Mouse (Mus musculus) midbrain, embryonic 11.5 days (tissue): ENCODE data around the gene Foxp1. TPM values are rescaled to one million over a fixed set of nuclear protein-coding genes. Genes with fewer than 3 reads are reported as not detected.
A peak's percentile ranks its signal among the peaks of the same experiment; 100 is the strongest.

Source experiments
- ATAC-seq: fragments of 200-750 bp; cut with Nextera tagmentation; 2 replicates; pipeline ENCODE4 v1.8.0; 2017; ENCODE audit warnings: moderate TSS enrichment, moderate library complexity; ENCODE audit not compliant: low FRiP score
- DNase-seq: peaks from one replicate; pipeline ENCODE4 v3.0.0; 2015; ENCODE audit warnings: low spot score; ENCODE audit errors: missing footprints
- H3K27ac ChIP-seq: fragments of 300-500 bp; sonication (generic); 2 replicates; pipeline ENCODE4 v1.5.1; 2014; ENCODE audit warnings: low read depth, low read length
- H3K27me3 ChIP-seq: fragments of 300-500 bp; sonication (generic); 2 replicates; pipeline ENCODE4 v1.6.1; 2014; ENCODE audit warnings: mild to moderate bottlenecking, low read length, moderate library complexity, mixed read lengths; ENCODE audit not compliant: control insufficient read depth, insufficient read depth
- H3K36me3 ChIP-seq: fragments of 300-500 bp; sonication (generic); 2 replicates; pipeline ENCODE4 v1.6.1; 2014; ENCODE audit warnings: mild to moderate bottlenecking, low read length, moderate library complexity, mixed read lengths; ENCODE audit not compliant: control insufficient read depth, insufficient read depth
- H3K4me1 ChIP-seq: fragments of 300-500 bp; sonication (generic); 2 replicates; pipeline ENCODE4 v1.6.1; 2014; ENCODE audit warnings: low read length; ENCODE audit not compliant: control insufficient read depth, insufficient read depth
- H3K4me2 ChIP-seq: fragments of 300-500 bp; sonication (generic); 2 replicates; pipeline ENCODE4 v1.6.1; 2014; ENCODE audit warnings: mild to moderate bottlenecking, moderate library complexity
- H3K4me3 ChIP-seq: fragments of 300-500 bp; sonication (generic); 2 replicates; pipeline ENCODE4 v1.5.1; 2014; ENCODE audit warnings: low read depth, low read length
- H3K9ac ChIP-seq: fragments of 300-500 bp; sonication (generic); 2 replicates; pipeline ENCODE4 v1.6.1; 2014; ENCODE audit warnings: low read length
- H3K9me3 ChIP-seq: fragments of 300-500 bp; sonication (generic); 2 replicates; pipeline ENCODE4 v1.6.1; 2016; ENCODE audit warnings: low read length; ENCODE audit not compliant: control insufficient read depth
- WGBS: fragments of 180-500 bp; shearing (Covaris S2); extraction: QIAGEN DNeasy Blood & Tissue Kit; methylation state at CpG from one replicate; pipeline ENCODE4 v1.1.7; 2014; 5-methylcytosine and 5-hydroxymethylcytosine counted together
- polyA plus RNA-seq: library from polyadenylated mRNA; unstranded; fragments of >200 nt; fragmentation: Nextera tagmentation; extraction: Ambion mirVana; gene quantifications from 2 replicates; pipeline ENCODE4 v1.2.1, GENCODE M21; 2014

Foxp1 gene
- polyA plus RNA-seq, 1 experiment from 2014 or later, result 86.2 TPM

GRCm38 (mm10) chr6:99385059-99385604, 137.4 kb downstream of the Foxp1 start:
- Histone ChIP-seq H3K27ac (no peak overlapping the region), H3K4me3 (no peak overlapping the region), H3K9me3 (no peaks in the 10 kb centered on the region), H3K4me2 (no peak overlapping the region), H3K27me3 (no peaks in the 10 kb centered on the region), H3K9ac (no peak overlapping the region), H3K36me3 (no peaks in the 10 kb centered on the region), H3K4me1 (no peaks in the 10 kb centered on the region)
- whole genome bisulfite sequencing, result 79% methylated on average over 2 of the region's 2 CpGs
- DNase-seq (no peak), ATAC-seq (no peak)

GRCm38 (mm10) chr6:99383846-99384472, 138.6 kb downstream of the Foxp1 start:
- Histone ChIP-seq H3K27me3 (no peaks in the 10 kb centered on the region), H3K4me3 (no peak overlapping the region), H3K4me1 (peaks cover 1% of the 10 kb centered on the region; the same call in 1 of the 2 replicates), H3K27ac (no peak overlapping the region), H3K36me3 (no peaks in the 10 kb centered on the region), H3K9ac (no peak overlapping the region), H3K9me3 (no peaks in the 10 kb centered on the region), H3K4me2 (no peak overlapping the region)
- ATAC-seq (no peak), DNase-seq (no peak)
- 80% methylated on average over 4 of the region's 4 CpGs for WGBS

GRCm38 (mm10) chr6:99380146-99380545, 142.4 kb downstream of the Foxp1 start:
- DNase-seq (no peak), ATAC-seq (no peak)
- WGBS, result 86% methylated on average over 5 of the region's 5 CpGs
- no peak overlapping the region for H3K4me3 ChIP-seq
- no peak overlapping the region for H3K27ac ChIP-seq
- H3K4me2 ChIP-seq, result no peak overlapping the region
- no peaks in the 10 kb centered on the region for H3K27me3 ChIP-seq
- peaks cover 4% of the 10 kb centered on the region for H3K4me1 ChIP-seq
- no peak overlapping the region for H3K9ac ChIP-seq
- no peaks in the 10 kb centered on the region for H3K9me3 ChIP-seq
- H3K36me3 ChIP-seq, result no peaks in the 10 kb centered on the region

- H3K36me3 ChIP-seq, result no peaks in the 10 kb centered on the region
- no peak overlapping the region for H3K9ac ChIP-seq
- no peak overlapping the region for H3K4me2 ChIP-seq
- DNase-seq, result peak; percentile 71
- 80% methylated on average over 7 of the region's 7 CpGs for WGBS
- peaks cover 4% of the 10 kb centered on the region for H3K4me1 ChIP-seq
- no peak for ATAC-seq
- H3K27me3 ChIP-seq, result no peaks in the 10 kb centered on the region
- H3K9me3 ChIP-seq, result no peaks in the 10 kb centered on the region
- no peak overlapping the region for H3K4me3 ChIP-seq
- H3K27ac ChIP-seq, result no peak overlapping the region
Observed at GRCm38 (mm10) chr6:99378997-99379710, 143.4 kb downstream of the Foxp1 start.

- no peak overlapping the region for H3K4me2 ChIP-seq
- H3K4me3 ChIP-seq, result no peak overlapping the region
- H3K9ac ChIP-seq, result no peak overlapping the region
- DNase-seq (peak; percentile 78), ATAC-seq (no peak)
- whole genome bisulfite sequencing, result 82% methylated on average over 4 of the region's 4 CpGs
- H3K9me3 ChIP-seq, result no peaks in the 10 kb centered on the region
- no peaks in the 10 kb centered on the region for H3K27me3 ChIP-seq
- no peak overlapping the region for H3K27ac ChIP-seq
- no peaks in the 10 kb centered on the region for H3K36me3 ChIP-seq
- peaks cover 4% of the 10 kb centered on the region for H3K4me1 ChIP-seq
Observed at GRCm38 (mm10) chr6:99377716-99378115, 144.8 kb downstream of the Foxp1 start.

- H3K9ac ChIP-seq, result no peak overlapping the region
- no peak overlapping the region for H3K4me2 ChIP-seq
- 70% methylated on average over 2 of the region's 2 CpGs for WGBS
- no peak overlapping the region for H3K4me3 ChIP-seq
- no peaks in the 10 kb centered on the region for H3K36me3 ChIP-seq
- DNase-seq (peak; percentile 83), ATAC-seq (no peak)
- no peaks in the 10 kb centered on the region for H3K27me3 ChIP-seq
- no peaks in the 10 kb centered on the region for H3K9me3 ChIP-seq
- H3K4me1 ChIP-seq, result peaks cover 4% of the 10 kb centered on the region
- H3K27ac ChIP-seq, result no peak overlapping the region
Observed at GRCm38 (mm10) chr6:99377131-99377530, 145.4 kb downstream of the Foxp1 start.

GRCm38 (mm10) chr6:99376721-99377120, 145.8 kb downstream of the Foxp1 start:
- 83% methylated on average over 8 of the region's 8 CpGs for WGBS

GRCm38 (mm10) chr6:99375865-99376264, 146.7 kb downstream of the Foxp1 start:
- Histone ChIP-seq H3K4me3 (no peak overlapping the region), H3K9ac (no peak overlapping the region), H3K4me2 (no peak overlapping the region), H3K9me3 (no peaks in the 10 kb centered on the region), H3K27me3 (no peaks in the 10 kb centered on the region), H3K36me3 (no peaks in the 10 kb centered on the region), H3K27ac (no peak overlapping the region), H3K4me1 (peaks cover 4% of the 10 kb centered on the region)
- no peak for ATAC-seq
- DNase-seq, result no peak
- WGBS, result 72% methylated on average over 6 of the region's 6 CpGs

More at GRCm38 (mm10) chr6:99376721-99377120, 145.8 kb downstream of the Foxp1 start:
- H3K27ac ChIP-seq, result no peak overlapping the region
- no peak overlapping the region for H3K4me3 ChIP-seq
- peaks cover 4% of the 10 kb centered on the region for H3K4me1 ChIP-seq
- H3K9ac ChIP-seq, result no peak overlapping the region
- no peaks in the 10 kb centered on the region for H3K9me3 ChIP-seq
- peak; percentile 75 for DNase-seq
- H3K36me3 ChIP-seq, result no peaks in the 10 kb centered on the region
- no peaks in the 10 kb centered on the region for H3K27me3 ChIP-seq
- no peak overlapping the region for H3K4me2 ChIP-seq
- no peak for ATAC-seq

- Histone ChIP-seq H3K4me2 (no peak overlapping the region), H3K27ac (no peak overlapping the region), H3K9me3 (no peaks in the 10 kb centered on the region), H3K36me3 (no peaks in the 10 kb centered on the region), H3K27me3 (no peaks in the 10 kb centered on the region), H3K4me3 (no peak overlapping the region), H3K4me1 (peaks cover 4% of the 10 kb centered on the region), H3K9ac (no peak overlapping the region)
- DNase-seq, result no peak
- ATAC-seq, result no peak
- 78% methylated on average over 4 of the region's 4 CpGs for WGBS
Observed at GRCm38 (mm10) chr6:99375376-99375775, 147.1 kb downstream of the Foxp1 start.
